Mouse (Mus musculus): ENCODE results near the gene Nos1ap.

The Nos1ap gene

DNA sequence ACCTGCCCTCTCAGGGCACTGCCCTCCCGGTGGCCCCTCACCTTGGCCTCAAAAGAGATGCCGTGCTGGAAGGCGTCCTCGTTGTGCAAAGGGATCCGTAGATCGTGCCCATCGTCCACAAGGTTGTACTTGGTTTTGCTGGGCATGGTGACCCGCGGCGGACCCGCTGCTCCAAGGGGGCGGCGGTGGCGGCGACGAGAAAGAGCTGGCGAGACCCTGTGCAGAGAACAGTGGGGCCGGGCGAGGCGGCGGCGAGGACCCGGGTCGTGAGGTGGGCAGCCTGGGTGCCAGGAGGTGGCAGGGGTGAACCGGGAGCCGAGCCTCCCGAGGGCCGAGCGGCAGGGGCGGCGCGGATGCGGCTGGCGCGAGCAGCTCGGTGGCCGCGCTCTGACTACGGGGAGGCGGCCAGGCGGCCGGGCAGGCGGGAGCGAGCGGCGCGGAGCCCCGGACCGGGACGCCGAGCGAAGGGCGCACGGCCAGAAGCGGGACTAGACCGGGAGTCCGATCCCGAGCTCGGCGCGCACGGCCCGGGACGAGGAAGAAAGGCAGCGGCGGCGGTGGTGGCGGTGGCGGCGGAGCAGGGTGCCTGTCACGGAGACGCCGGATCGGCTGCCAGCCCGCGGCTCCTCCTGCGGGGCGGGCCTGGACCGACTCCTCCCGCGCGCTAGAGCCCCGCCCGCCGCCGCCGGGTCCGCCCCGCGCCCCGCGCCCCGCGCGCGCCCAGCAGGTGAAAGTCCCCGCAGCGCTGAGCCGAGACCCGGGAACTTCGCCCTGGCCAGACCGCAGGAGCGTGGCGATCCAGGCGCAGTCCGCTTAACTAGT, at the start of gene Nos1ap:
TSS of gene Nos1ap (minus strand) at position 643 of the 822 bp plus-strand sequence.
- Histone ChIP-seq H3K36me3 (ENCODE audit: control insufficient read depth, insufficient read depth, low read length, poor library complexity, severe bottlenecking) (no peaks in the 10 kb centered on the region), H3K27me3 (ENCODE audit: control insufficient read depth, insufficient read depth, low read length, poor library complexity, severe bottlenecking) (no peaks in the 10 kb centered on the region)
- peak; percentile 16 for DNase-seq (ENCODE audit: low read depth, low spot score)

DNA sequence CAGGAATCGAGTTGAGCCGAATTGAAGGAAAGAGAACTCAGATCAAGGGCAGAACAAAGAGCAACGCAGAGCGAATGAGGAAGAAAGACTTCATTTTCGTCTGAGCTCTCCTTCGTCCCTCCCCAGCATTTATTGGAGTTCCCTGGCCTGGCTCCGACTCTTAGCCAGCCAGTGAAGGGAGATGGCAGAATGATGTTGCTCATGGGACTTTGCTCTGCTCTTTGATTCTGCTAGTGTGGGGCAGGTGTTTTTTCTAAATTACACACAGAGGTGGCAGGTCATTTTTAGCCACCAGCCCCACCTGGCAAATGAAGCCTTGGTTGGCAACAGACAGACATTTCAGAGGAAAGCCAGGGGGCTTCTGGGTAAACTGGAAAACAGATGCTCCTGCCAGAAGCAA, 49.3 kb upstream of the Nos1ap start:
- DNase-seq (ENCODE audit: low read depth, low spot score): no peak
- Histone ChIP-seq H3K36me3 (ENCODE audit: control insufficient read depth, insufficient read depth, low read length, poor library complexity, severe bottlenecking) (no peaks in the 10 kb centered on the region), H3K27me3 (ENCODE audit: control insufficient read depth, insufficient read depth, low read length, poor library complexity, severe bottlenecking) (no peaks in the 10 kb centered on the region)

DNA sequence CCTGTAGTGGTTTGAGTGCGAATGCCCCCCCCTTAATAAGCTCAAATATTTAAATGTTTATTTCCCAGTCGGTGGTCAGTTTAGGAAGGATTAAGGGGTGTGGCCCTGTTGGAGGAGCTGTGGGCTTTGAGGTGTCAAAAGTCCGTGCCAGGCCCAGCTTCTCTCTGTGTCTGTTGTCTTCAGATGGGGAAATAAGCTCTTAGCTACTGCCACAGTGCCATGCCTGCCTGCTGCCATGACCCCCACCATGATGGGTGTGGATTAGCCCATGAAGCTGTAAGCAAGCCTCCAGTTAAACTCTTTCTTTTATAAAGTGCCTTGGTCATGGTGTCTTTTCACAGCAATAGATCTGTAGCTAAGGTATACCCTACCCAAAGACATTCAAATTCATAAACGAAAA, 43.2 kb upstream of the Nos1ap start:
- Histone ChIP-seq H3K27me3 (ENCODE audit: control insufficient read depth, insufficient read depth, low read length, poor library complexity, severe bottlenecking) (no peaks in the 10 kb centered on the region), H3K36me3 (ENCODE audit: control insufficient read depth, insufficient read depth, low read length, poor library complexity, severe bottlenecking) (no peaks in the 10 kb centered on the region)
- DNase-seq (ENCODE audit: low read depth, low spot score): no peak

DNA sequence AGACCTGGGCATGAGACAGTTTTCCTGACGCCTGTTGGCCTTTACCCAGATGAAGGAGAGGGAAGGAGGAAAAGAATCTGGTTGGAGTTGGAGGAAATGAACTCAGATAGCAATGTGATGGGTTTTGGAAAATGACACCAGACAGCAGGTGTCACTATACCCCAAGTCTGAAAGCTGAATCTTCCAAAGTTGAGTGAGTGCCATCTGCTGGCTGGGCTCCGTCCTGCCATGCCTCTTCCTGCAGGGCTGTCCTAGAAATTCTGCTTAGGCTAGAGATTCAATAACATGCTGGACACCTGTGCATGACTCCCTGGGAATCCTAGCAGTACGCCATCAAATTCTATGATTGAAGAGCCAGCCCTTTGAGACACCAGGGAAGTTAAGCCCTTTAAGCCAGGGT, 42.7 kb upstream of the Nos1ap start:
- H3K27me3 ChIP-seq (ENCODE audit: control insufficient read depth, insufficient read depth, low read length, poor library complexity, severe bottlenecking): no peaks in the 10 kb centered on the region
- peak; percentile 86 for DNase-seq (ENCODE audit: low read depth, low spot score)
- no peaks in the 10 kb centered on the region for H3K36me3 ChIP-seq (ENCODE audit: control insufficient read depth, insufficient read depth, low read length, poor library complexity, severe bottlenecking)

DNA sequence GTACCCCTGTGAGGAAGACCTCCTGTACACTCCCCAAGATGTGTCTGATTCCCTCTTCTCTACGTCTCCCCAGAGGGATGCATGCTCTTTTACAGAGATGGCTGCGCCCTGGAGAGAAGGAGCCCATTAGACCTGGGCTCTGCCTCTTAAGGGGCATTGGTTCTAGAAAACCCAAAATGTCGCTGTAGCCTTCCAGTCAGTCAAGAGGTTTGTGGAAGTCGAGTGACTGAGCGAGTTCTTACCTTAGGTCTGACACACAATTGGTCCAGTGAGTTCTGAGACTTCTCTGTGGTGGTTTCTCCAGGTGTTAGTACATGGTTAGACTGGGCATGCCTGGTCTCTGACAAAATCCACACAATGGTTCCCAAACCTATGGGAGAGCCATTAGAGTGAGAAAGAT, 41.9 kb upstream of the Nos1ap start:
- Histone ChIP-seq H3K36me3 (ENCODE audit: control insufficient read depth, insufficient read depth, low read length, poor library complexity, severe bottlenecking) (no peaks in the 10 kb centered on the region), H3K27me3 (ENCODE audit: control insufficient read depth, insufficient read depth, low read length, poor library complexity, severe bottlenecking) (no peaks in the 10 kb centered on the region)
- no peak for DNase-seq (ENCODE audit: low read depth, low spot score)

DNA sequence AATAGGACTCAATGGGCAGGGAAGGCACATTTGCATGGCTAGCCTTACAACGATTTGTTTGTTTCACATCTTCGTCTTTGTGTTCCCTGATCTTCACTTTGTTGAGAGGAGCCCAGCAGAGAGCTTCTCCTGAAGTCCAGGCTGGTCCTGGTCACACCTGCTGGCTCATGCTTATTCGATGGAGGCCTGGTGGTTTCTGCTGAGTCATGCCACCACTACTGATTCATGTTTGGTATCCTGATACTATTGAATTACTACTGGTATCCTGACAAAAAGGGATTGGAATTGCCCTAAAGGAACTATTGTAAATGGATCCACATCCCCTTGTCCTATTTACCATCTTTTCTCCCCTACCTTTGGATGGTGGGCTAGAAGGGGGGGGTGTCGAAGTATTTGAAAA, 40.8 kb upstream of the Nos1ap start:
- DNase-seq (ENCODE audit: low read depth, low spot score): no peak

DNA sequence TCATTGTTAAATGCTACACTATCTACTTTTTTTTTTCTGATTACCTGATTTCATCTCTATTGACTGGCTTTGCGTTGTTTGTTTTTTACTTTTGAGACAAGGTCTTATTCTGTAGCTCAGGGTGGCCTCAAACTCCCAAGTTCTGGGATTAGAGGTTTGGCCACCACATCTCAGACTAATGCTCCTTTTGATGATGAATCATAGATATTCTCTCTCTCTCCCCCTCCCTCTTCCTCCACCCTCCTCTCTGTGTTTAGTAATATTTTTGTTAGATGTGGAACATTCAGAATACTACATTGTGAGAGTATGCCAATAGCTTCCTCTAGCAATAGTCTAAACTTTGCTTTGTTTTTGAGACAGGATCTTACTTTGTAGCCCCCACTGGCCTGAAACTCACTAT, 33.8 kb upstream of the Nos1ap start:
- no peaks in the 10 kb centered on the region for H3K27me3 ChIP-seq (ENCODE audit: control insufficient read depth, insufficient read depth, low read length, poor library complexity, severe bottlenecking)
- H3K36me3 ChIP-seq (ENCODE audit: control insufficient read depth, insufficient read depth, low read length, poor library complexity, severe bottlenecking): no peaks in the 10 kb centered on the region
- DNase-seq (ENCODE audit: low read depth, low spot score): no peak

More for the DNA sequence above, 40.8 kb upstream of the Nos1ap start:
- H3K27me3 ChIP-seq (ENCODE audit: control insufficient read depth, insufficient read depth, low read length, poor library complexity, severe bottlenecking): no peaks in the 10 kb centered on the region
- no peaks in the 10 kb centered on the region for H3K36me3 ChIP-seq (ENCODE audit: control insufficient read depth, insufficient read depth, low read length, poor library complexity, severe bottlenecking)

DNA sequence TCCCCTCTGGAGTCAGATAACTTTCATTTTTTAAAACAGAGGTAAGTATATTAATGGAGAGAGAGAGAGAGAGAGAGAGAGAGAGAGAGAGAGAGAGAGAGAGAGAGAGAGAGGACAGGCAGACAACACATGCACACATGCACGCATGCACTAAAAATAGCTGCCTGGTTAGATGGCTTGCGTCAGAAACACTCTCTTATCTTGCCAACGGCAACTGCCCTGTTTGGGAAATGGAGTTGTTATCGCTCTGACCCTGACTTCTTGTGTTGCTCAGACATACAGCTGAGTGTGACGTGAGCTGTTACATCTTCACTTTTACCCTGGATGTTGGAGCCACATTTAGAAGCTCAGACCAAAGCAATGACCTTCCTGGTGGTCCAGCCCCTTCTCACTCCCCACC, 33.3 kb upstream of the Nos1ap start:
- Histone ChIP-seq H3K27me3 (ENCODE audit: control insufficient read depth, insufficient read depth, low read length, poor library complexity, severe bottlenecking) (no peaks in the 10 kb centered on the region), H3K36me3 (ENCODE audit: control insufficient read depth, insufficient read depth, low read length, poor library complexity, severe bottlenecking) (no peaks in the 10 kb centered on the region)
- no peak for DNase-seq (ENCODE audit: low read depth, low spot score)

DNA sequence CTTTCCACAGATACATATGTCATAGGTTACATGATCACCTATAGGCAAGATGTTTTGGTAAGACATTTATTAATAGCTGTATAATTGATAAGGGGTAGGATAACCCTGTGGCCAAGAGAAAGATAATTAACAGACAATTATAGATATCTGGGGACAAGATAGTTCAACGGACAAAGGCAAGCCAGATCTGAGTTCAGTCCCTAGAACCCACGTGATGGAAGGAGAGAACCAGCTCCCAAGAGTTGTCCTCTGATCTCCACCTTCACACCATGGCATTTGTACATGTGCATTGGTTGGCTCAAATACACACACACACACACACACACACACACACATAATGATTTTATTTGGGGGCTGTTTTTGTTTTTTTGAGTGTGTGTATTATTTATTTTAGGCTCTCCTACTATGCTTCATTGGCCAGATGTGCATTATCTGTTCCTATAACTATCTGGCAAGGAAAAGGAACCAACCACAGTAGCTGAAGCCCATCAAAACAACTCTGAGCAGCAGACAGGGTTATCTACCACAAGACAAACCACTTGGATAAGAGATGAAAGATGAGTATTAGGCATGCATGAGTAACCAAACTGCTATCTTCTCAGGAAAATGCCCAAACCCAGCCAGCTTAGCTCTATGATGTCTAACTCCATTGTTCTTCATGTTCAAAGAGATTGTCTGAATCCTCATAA, 30.2 kb upstream of the Nos1ap start:
- DNase-seq (ENCODE audit: low read depth, low spot score): no peak
- Histone ChIP-seq H3K27me3 (ENCODE audit: control insufficient read depth, insufficient read depth, low read length, poor library complexity, severe bottlenecking) (no peaks in the 10 kb centered on the region), H3K36me3 (ENCODE audit: control insufficient read depth, insufficient read depth, low read length, poor library complexity, severe bottlenecking) (no peaks in the 10 kb centered on the region)

DNA sequence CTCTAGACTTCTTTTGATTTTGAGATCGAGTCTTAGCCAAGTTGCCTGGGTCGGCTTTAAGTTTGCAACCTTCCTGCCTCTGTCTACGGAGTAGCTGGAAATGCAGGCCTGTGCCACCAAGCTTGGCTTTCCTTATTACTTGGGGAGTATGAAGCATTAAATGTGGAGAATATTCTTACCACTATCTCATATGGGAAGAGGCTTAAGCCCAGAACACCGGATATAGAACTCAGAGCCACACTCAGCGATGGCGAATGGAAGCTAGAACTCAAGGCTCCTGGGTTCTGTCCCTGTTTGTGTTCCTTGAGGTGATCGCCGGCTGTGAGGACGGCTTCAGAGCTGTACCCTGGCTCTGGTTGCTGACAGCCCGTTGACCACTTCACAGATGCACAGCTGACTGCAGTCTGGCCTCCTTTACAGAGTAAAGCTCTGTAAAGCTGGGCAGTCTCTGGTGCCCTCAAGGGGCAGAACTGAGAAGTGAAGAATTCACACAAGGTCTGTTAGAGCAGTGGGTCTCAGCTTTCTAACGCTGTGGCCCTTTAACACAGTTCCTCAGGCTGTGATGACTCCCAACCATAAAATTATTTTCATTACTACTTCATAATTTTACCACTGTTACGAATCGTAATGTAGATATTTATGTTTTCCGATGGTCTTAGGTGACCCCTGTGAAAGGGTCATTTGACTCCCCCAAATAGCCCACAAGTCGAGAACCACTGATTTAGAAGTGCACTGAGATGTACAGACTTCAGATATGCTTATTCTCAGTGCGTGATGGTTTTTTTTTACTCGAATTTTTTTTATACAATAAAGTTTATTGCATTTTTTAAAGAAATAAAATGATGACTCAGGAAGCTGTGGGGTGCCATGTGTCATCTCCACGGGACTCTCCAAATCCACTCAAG, 23.6 kb upstream of the Nos1ap start:
- no peaks in the 10 kb centered on the region for H3K27me3 ChIP-seq (ENCODE audit: control insufficient read depth, insufficient read depth, low read length, poor library complexity, severe bottlenecking)
- peak; percentile 29 for DNase-seq (ENCODE audit: low read depth, low spot score)
- no peaks in the 10 kb centered on the region for H3K36me3 ChIP-seq (ENCODE audit: control insufficient read depth, insufficient read depth, low read length, poor library complexity, severe bottlenecking)

DNA sequence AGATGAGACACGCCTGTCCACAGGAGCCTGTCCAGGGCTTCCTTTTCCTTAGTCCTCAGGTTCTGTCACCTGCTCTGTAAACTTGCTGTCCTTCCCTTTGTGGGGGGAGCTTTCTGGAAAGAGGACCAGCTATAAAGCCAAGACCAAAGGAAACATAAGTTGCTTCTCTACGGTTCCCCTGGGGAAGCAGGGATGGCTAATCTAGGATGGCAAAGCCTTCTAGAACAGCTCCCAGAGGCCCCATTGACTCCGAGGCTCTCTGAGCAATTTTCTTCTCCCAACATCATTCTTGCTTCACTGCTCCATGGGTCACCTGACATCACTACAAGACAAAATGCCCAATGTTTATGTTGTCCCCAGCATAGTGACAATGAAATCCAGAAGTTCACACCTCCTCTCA, 22.0 kb upstream of the Nos1ap start:
- Histone ChIP-seq H3K27me3 (ENCODE audit: control insufficient read depth, insufficient read depth, low read length, poor library complexity, severe bottlenecking) (no peaks in the 10 kb centered on the region), H3K36me3 (ENCODE audit: control insufficient read depth, insufficient read depth, low read length, poor library complexity, severe bottlenecking) (no peaks in the 10 kb centered on the region)
- DNase-seq (ENCODE audit: low read depth, low spot score): no peak

DNA sequence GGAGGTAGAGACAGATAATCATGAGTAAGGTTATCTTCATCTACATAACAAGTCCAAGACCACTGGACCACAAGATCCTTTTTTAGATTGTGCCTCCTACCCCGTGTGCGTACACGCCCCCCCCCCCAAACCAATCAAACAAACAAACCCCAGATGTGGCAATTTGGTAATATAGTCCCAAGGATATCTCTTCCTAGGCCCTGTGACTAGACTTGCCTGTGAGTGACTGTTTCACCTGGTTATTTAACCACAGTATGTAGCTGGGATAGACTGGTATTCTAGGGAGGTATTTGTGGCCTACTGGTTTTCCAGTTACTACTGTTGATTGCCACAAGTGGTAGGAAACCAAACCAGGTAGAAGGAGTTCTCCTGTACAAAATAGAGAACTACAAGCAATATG, 21.0 kb upstream of the Nos1ap start:
- H3K27me3 ChIP-seq (ENCODE audit: control insufficient read depth, insufficient read depth, low read length, poor library complexity, severe bottlenecking): no peaks in the 10 kb centered on the region
- no peak for DNase-seq (ENCODE audit: low read depth, low spot score)
- no peaks in the 10 kb centered on the region for H3K36me3 ChIP-seq (ENCODE audit: control insufficient read depth, insufficient read depth, low read length, poor library complexity, severe bottlenecking)

DNA sequence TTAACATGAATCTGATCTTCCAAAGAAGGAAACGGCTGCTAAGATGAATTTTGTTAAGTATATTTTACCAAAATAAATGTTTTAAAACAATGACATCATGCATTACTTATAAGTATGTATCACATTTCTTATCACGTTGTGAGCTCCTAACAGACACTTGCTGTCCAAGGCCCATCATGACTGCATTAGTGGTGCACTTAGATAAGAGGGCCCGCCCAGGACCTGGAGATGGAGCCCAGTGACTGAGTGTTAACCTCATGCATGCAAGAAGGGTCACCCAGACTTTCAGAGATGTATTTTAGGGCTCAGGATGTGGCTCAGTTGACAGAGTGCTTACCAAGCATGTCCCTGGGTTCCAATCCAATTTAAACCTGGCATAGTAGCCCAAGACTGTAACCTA, 20.6 kb upstream of the Nos1ap start:
- Histone ChIP-seq H3K36me3 (ENCODE audit: control insufficient read depth, insufficient read depth, low read length, poor library complexity, severe bottlenecking) (no peaks in the 10 kb centered on the region), H3K27me3 (ENCODE audit: control insufficient read depth, insufficient read depth, low read length, poor library complexity, severe bottlenecking) (no peaks in the 10 kb centered on the region)
- DNase-seq (ENCODE audit: low read depth, low spot score): no peak

DNA sequence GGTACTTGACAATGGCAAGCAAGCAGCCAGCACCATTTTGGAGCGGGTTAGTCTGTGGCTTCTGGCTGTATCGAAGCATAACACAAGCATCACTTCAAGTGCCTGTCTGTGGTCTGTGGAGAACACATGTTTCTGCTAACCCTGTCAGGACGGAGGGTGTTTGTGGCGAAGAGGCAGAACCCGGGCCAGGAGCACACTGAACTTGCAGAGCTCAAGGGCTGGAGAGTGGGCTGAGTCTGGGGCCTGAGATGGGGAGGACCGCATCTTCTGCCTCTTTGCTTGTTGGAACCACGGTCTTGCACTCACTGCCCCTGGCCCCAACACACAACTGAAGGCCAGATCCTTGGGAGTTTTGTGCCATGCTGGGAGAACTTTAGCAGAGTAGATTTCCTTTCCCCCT, 20.2 kb upstream of the Nos1ap start:
- Histone ChIP-seq H3K36me3 (ENCODE audit: control insufficient read depth, insufficient read depth, low read length, poor library complexity, severe bottlenecking) (no peaks in the 10 kb centered on the region), H3K27me3 (ENCODE audit: control insufficient read depth, insufficient read depth, low read length, poor library complexity, severe bottlenecking) (no peaks in the 10 kb centered on the region)
- DNase-seq (ENCODE audit: low read depth, low spot score): no peak

Data from splenic B cell, adult 2 months (primary cell).